Mouse (Mus musculus) embryonic facial prominence, embryonic 13.5 days (tissue): ENCODE data around the gene Dcaf1. TPM values are rescaled to one million over a fixed set of nuclear protein-coding genes. Genes with fewer than 3 reads are reported as not detected.

ENCODE experiments used
- ATAC-seq: fragments of 200-750 bp; cut with Nextera tagmentation; 2 replicates; pipeline ENCODE4 v1.8.0; 2017; ENCODE audit warnings: low read depth; ENCODE audit not compliant: insufficient number of reproducible peaks, insufficient read depth, low FRiP score, low TSS enrichment
- H3K27ac ChIP-seq: fragments of 300-500 bp; sonication (generic); 2 replicates; pipeline ENCODE4 v1.5.1; 2015; ENCODE audit warnings: moderate library complexity, mild to moderate bottlenecking, inconsistent platforms
- H3K27me3 ChIP-seq: fragments of 300-500 bp; sonication (generic); 2 replicates; pipeline ENCODE4 v1.6.1; 2015; ENCODE audit warnings: mild to moderate bottlenecking, inconsistent platforms
- H3K36me3 ChIP-seq: fragments of 300-500 bp; sonication (generic); 2 replicates; pipeline ENCODE4 v1.6.1; 2015; ENCODE audit warnings: mild to moderate bottlenecking, inconsistent platforms
- H3K4me1 ChIP-seq: fragments of 300-500 bp; sonication (generic); 2 replicates; pipeline ENCODE4 v1.6.1; 2015; ENCODE audit warnings: inconsistent platforms
- H3K4me2 ChIP-seq: fragments of 300-500 bp; sonication (generic); 2 replicates; pipeline ENCODE4 v1.6.1; 2015; ENCODE audit warnings: moderate library complexity, mild to moderate bottlenecking, inconsistent platforms
- H3K4me3 ChIP-seq: fragments of 300-500 bp; sonication (generic); 2 replicates; pipeline ENCODE4 v1.5.1; 2015; ENCODE audit warnings: mild to moderate bottlenecking, inconsistent platforms
- H3K9ac ChIP-seq: fragments of 300-500 bp; sonication (generic); 2 replicates; pipeline ENCODE4 v1.6.1; 2015; ENCODE audit warnings: mild to moderate bottlenecking, inconsistent platforms
- H3K9me3 ChIP-seq: fragments of 300-500 bp; sonication (generic); 2 replicates; pipeline ENCODE4 v1.6.1; 2016; ENCODE audit warnings: inconsistent platforms
- WGBS: fragments of 180-500 bp; shearing (Covaris S2); methylation state at CpG from one replicate; pipeline ENCODE4 v1.1.7; 2015; ENCODE audit warnings: mixed read lengths; 5-methylcytosine and 5-hydroxymethylcytosine counted together
- polyA plus RNA-seq: library from polyadenylated mRNA; unstranded; fragments of >200 nt; fragmentation: Nextera tagmentation; extraction: Ambion mirVana; gene quantifications from 2 replicates; pipeline ENCODE4 v1.2.1, GENCODE M21; 2015

Gene Dcaf1
- polyA plus RNA-seq, 1 experiment from 2014 or later: 21.5 TPM

GRCm38 (mm10) chr9:106913759-106914158, 92.1 kb downstream of the Dcaf1 start:
- no peaks in the 10 kb centered on the region for H3K9me3 ChIP-seq
- H3K27ac ChIP-seq: no peak overlapping the region
- H3K4me1 ChIP-seq: no peaks in the 10 kb centered on the region
- no peaks in the 10 kb centered on the region for H3K27me3 ChIP-seq
- H3K4me2 ChIP-seq: no peak overlapping the region
- no peak overlapping the region for H3K9ac ChIP-seq
- H3K36me3 ChIP-seq: no peaks in the 10 kb centered on the region
- no peak overlapping the region for H3K4me3 ChIP-seq
- 15% methylated on average over 1 of the region's 1 CpGs for WGBS
- ATAC-seq: no peak

GRCm38 (mm10) chr9:106914878-106915277, 93.2 kb downstream of the Dcaf1 start:
- no peak overlapping the region for H3K4me3 ChIP-seq
- H3K27me3 ChIP-seq: no peaks in the 10 kb centered on the region
- H3K36me3 ChIP-seq: no peaks in the 10 kb centered on the region
- H3K4me2 ChIP-seq: no peak overlapping the region
- H3K9me3 ChIP-seq: no peaks in the 10 kb centered on the region
- no peak overlapping the region for H3K27ac ChIP-seq
- WGBS: 89% methylated on average over 6 of the region's 6 CpGs
- no peak for ATAC-seq
- no peaks in the 10 kb centered on the region for H3K4me1 ChIP-seq
- no peak overlapping the region for H3K9ac ChIP-seq

Other genes starting within 250 kb of the Dcaf1 start
- not detected in 2 replicates for gene Iqcf6, start 195.3 kb upstream of the Dcaf1 start, polyA plus RNA-seq
- gene Grm2, start 165.8 kb upstream of the Dcaf1 start, polyA plus RNA-seq: 0.13 TPM in 1 of 2 replicates, not detected in the other
- 57.9 and 63.5 TPM in 2 replicates for gene Tex264, start 135.9 kb upstream of the Dcaf1 start, polyA plus RNA-seq
- 8.5 and 9.6 TPM in 2 replicates for gene Rad54l2, start 32.7 kb upstream of the Dcaf1 start, polyA plus RNA-seq
- 10.5 and 13.4 TPM in 2 replicates for gene Rbm15b, start 65.6 kb downstream of the Dcaf1 start, polyA plus RNA-seq
- 242 and 297 TPM in 2 replicates for gene Manf, start 70.1 kb downstream of the Dcaf1 start, polyA plus RNA-seq